Comparison of ENCODE assay signal across 18 mouse cellular contexts in genomic region chr2:60862913-60863711, GRCm38 (mm10).
DNase-seq lines count a peak whose midpoint lies in the region; ATAC-seq and TF ChIP-seq lines count a peak whose summit lies in the region.
"Had no signal": no experiment of that assay in that cellular context is flagged by ENCODE, and none has a peak within 500 bp of the region (broad histone marks: within the 10 kb centered on the region; RNA-seq: fewer than 3 reads in every experiment).

No protein-coding gene starts in this region.

- H3K79me2 ChIP-seq in liver, adult 2 months (ENCODE audit: control insufficient read depth, insufficient read depth, low read length) = peaks cover 42% of the 10 kb centered on the region

- no peak for TF ChIP-seq CTCF in liver, adult 2 months (IDR thresholded peaks at IDR 0.05; ENCODE audit: low read depth, low read length)
- no peak for TF ChIP-seq CTCF in stomach, postnatal 0 days (IDR thresholded peaks at IDR 0.05; ENCODE audit: low read depth)
- no peak for TF ChIP-seq CTCF in liver, embryonic 14.5 days (IDR thresholded peaks at IDR 0.05; ENCODE audit: low read depth)

- peak; percentile 99 for DNase-seq in liver, adult 2 months (ENCODE audit: extremely low read depth, low read depth, low spot score)
- DNase-seq in liver = no peak
- DNase-seq in stomach, postnatal 0 days (ENCODE audit: low spot score) = no peak
- DNase-seq in liver, embryonic 14.5 days (ENCODE audit: low read depth in 3 of 3, low spot score in 3 of 3) = no peak
- DNase-seq in yolk sac, embryonic 10.5 days (ENCODE audit: low spot score) = peak; percentile 37
- DNase-seq in spleen, postnatal 36 days (ENCODE audit: low spot score in 2 of 2) = no peak
- no peak for DNase-seq in spleen, adult 12 weeks (ENCODE audit: low spot score)
- DNase-seq: adrenal gland, adult 8-10 months; gastrocnemius, postnatal 10 days had no signal

- 31% methylated on average over 8 of the region's 8 CpGs for WGBS in liver, adult 2 months
- 88% methylated on average over 8 of the region's 8 CpGs for WGBS in stomach, embryonic 14.5 days
- WGBS in stomach, postnatal 0 days = 79% methylated on average over 8 of the region's 8 CpGs
- WGBS in liver, embryonic 14.5 days (ENCODE audit: insufficient replicate concordance) = 79% methylated on average over 8 of the region's 8 CpGs

- no peak for TF ChIP-seq POLR2A in liver, adult 2 months (IDR thresholded peaks at IDR 0.05; ENCODE audit: extremely low read depth, insufficient read depth, low read length)

- no peaks in the 10 kb centered on the region for H3K9me3 ChIP-seq in stomach, embryonic 14.5 days (ENCODE audit: control insufficient read depth, low read depth, low read length)
- no peaks in the 10 kb centered on the region for H3K9me3 ChIP-seq in stomach, postnatal 0 days (ENCODE audit: control insufficient read depth, low read length)
- H3K9me3 ChIP-seq in liver, embryonic 14.5 days (ENCODE audit: control insufficient read depth, low read length) = no peaks in the 10 kb centered on the region
- H3K9me3 ChIP-seq: forebrain, embryonic 15.5 days; hindbrain, embryonic 15.5 days; intestine, embryonic 15.5 days; limb, embryonic 10.5 days; neural tube, embryonic 13.5 days had no signal

- peak overlapping the region; percentile 82 for H3K27ac ChIP-seq in liver, adult 2 months (replicated peaks; ENCODE audit: insufficient read depth, low read depth, low read length)
- H3K27ac ChIP-seq in stomach, embryonic 14.5 days (ENCODE audit: low read length) = no peak overlapping the region
- no peak overlapping the region for H3K27ac ChIP-seq in stomach, postnatal 0 days (replicated peaks)
- H3K27ac ChIP-seq in liver, embryonic 14.5 days = no peak overlapping the region; the same call in 1 of the 2 replicates
- H3K27ac ChIP-seq: forebrain, embryonic 15.5 days; hindbrain, embryonic 15.5 days; intestine, embryonic 15.5 days; layer of hippocampus, adult 2 months; limb, embryonic 10.5 days; neural tube, embryonic 13.5 days had no signal

- no peak overlapping the region for H3K4me2 ChIP-seq in stomach, embryonic 14.5 days (replicated peaks; ENCODE audit: low read depth, low read length)
- no peak overlapping the region for H3K4me2 ChIP-seq in stomach, postnatal 0 days (replicated peaks; ENCODE audit: low read depth)
- no peak overlapping the region for H3K4me2 ChIP-seq in liver, embryonic 14.5 days (ENCODE audit: low read depth)
- H3K4me2 ChIP-seq: forebrain, embryonic 15.5 days; hindbrain, embryonic 15.5 days; intestine, embryonic 15.5 days; neural tube, embryonic 13.5 days had no signal

- H3K4me1 ChIP-seq in liver, adult 2 months (ENCODE audit: control insufficient read depth, insufficient read depth, low read length) = peaks cover 27% of the 10 kb centered on the region
- peaks cover 6% of the 10 kb centered on the region; the same call in 1 of the 2 replicates for H3K4me1 ChIP-seq in stomach, embryonic 14.5 days (ENCODE audit: control insufficient read depth, insufficient read depth, low read length)
- H3K4me1 ChIP-seq in stomach, postnatal 0 days (replicated peaks; ENCODE audit: control insufficient read depth, insufficient read depth) = peaks cover 11% of the 10 kb centered on the region
- peaks cover 10 to 31% of the 10 kb centered on the region in 2 experiments for H3K4me1 ChIP-seq in liver, embryonic 14.5 days (replicated peaks; ENCODE audit: control insufficient read depth in 2 of 2, insufficient read depth in 2 of 2, low read length in 1 of 2)
- H3K4me1 ChIP-seq: forebrain, embryonic 15.5 days had no signal

- no peaks in the 10 kb centered on the region for H3K36me3 ChIP-seq in liver, adult 2 months (ENCODE audit: control insufficient read depth, insufficient read depth, low read length)
- H3K36me3 ChIP-seq in stomach, embryonic 14.5 days (ENCODE audit: control insufficient read depth, insufficient read depth, low read length) = no peaks in the 10 kb centered on the region
- H3K36me3 ChIP-seq in stomach, postnatal 0 days (ENCODE audit: control insufficient read depth, insufficient read depth, low read length) = no peaks in the 10 kb centered on the region
- H3K36me3 ChIP-seq in liver, embryonic 14.5 days (replicated peaks; ENCODE audit: control insufficient read depth, insufficient read depth, low read depth) = no peaks in the 10 kb centered on the region
- H3K36me3 ChIP-seq: forebrain, embryonic 15.5 days; hindbrain, embryonic 15.5 days; neural tube, embryonic 13.5 days had no signal

- no peaks in the 10 kb centered on the region for H3K27me3 ChIP-seq in liver, adult 2 months (ENCODE audit: control insufficient read depth, insufficient read depth, low read length)
- no peaks in the 10 kb centered on the region for H3K27me3 ChIP-seq in stomach, embryonic 14.5 days (ENCODE audit: control insufficient read depth, insufficient read depth, low read length)
- H3K27me3 ChIP-seq in stomach, postnatal 0 days (ENCODE audit: control insufficient read depth, insufficient read depth, low read length) = no peaks in the 10 kb centered on the region
- H3K27me3 ChIP-seq in liver, embryonic 14.5 days (ENCODE audit: control insufficient read depth, insufficient read depth, low read length) = no peaks in the 10 kb centered on the region
- H3K27me3 ChIP-seq: forebrain, embryonic 15.5 days; hindbrain, embryonic 15.5 days; intestine, embryonic 15.5 days; neural tube, embryonic 13.5 days had no signal

- H3K4me3 ChIP-seq in liver, adult 2 months (ENCODE audit: insufficient read depth, low read depth, low read length) = no peak overlapping the region
- no peak overlapping the region for H3K4me3 ChIP-seq in stomach, embryonic 14.5 days (ENCODE audit: low read depth, low read length)
- no peak overlapping the region for H3K4me3 ChIP-seq in stomach, postnatal 0 days (ENCODE audit: low read depth, low read length)
- H3K4me3 ChIP-seq in liver, embryonic 14.5 days (ENCODE audit: insufficient read depth in 1 of 2, low read depth in 2 of 2, low read length in 2 of 2) = no peak overlapping the region
- H3K4me3 ChIP-seq: forebrain, embryonic 15.5 days; hindbrain, embryonic 15.5 days; intestine, embryonic 15.5 days; layer of hippocampus, adult 2 months; limb, embryonic 10.5 days; myocyte; neural tube, embryonic 13.5 days had no signal

- H3K9ac ChIP-seq in liver, adult 2 months (ENCODE audit: low read depth, low read length) = no peak overlapping the region
- no peak overlapping the region for H3K9ac ChIP-seq in stomach, embryonic 14.5 days (replicated peaks; ENCODE audit: low read depth, low read length)
- H3K9ac ChIP-seq in stomach, postnatal 0 days (ENCODE audit: low read length) = no peak overlapping the region
- no peak overlapping the region for H3K9ac ChIP-seq in liver, embryonic 14.5 days (replicated peaks)
- H3K9ac ChIP-seq: forebrain, embryonic 15.5 days; hindbrain, embryonic 15.5 days; intestine, embryonic 15.5 days; neural tube, embryonic 13.5 days had no signal

- no peak for TF ChIP-seq EP300 in stomach, postnatal 0 days (optimal IDR thresholded peaks at IDR 0.05)
- TF ChIP-seq EP300 in liver, embryonic 14.5 days (IDR thresholded peaks at IDR 0.05; ENCODE audit: low read depth) = no peak

- ATAC-seq in stomach, embryonic 14.5 days (ENCODE audit: insufficient number of reproducible peaks, insufficient read depth, low FRiP score, low read depth) = 0 out of 2 replicates have a peak, but pooled peaks have one; percentile 23
- no peak for ATAC-seq in stomach, postnatal 0 days (ENCODE audit: low FRiP score, low TSS enrichment)
- ATAC-seq in liver, embryonic 14.5 days (ENCODE audit: insufficient read depth) = peak; percentile 42; the same call in 1 of the 2 replicates
- ATAC-seq: intestine, embryonic 15.5 days; midbrain, embryonic 16.5 days had no signal

Comparison
In these comparisons a context has a peak if more than half of its experiments do, and no peak if none do; other contexts are left out.
1. DNase-seq: peak in liver, adult 2 months (single experiment) and yolk sac, embryonic 10.5 days (single experiment); none in liver (single experiment), stomach, postnatal 0 days (single experiment), liver, embryonic 14.5 days (0 of 3), spleen, postnatal 36 days (0 of 2) and spleen, adult 12 weeks (single experiment).